Mouse (Mus musculus) urinary bladder, postnatal 14 days (tissue): Measurements from ENCODE around the gene Cdkn2a.
A peak's percentile ranks its signal among the peaks of the same experiment; 100 is the strongest.

Source experiments
- DNase-seq: peaks from one replicate; pipeline ENCODE4 v3.0.0; 2021; ENCODE audit warnings: low spot score

The Cdkn2a gene

DNA sequence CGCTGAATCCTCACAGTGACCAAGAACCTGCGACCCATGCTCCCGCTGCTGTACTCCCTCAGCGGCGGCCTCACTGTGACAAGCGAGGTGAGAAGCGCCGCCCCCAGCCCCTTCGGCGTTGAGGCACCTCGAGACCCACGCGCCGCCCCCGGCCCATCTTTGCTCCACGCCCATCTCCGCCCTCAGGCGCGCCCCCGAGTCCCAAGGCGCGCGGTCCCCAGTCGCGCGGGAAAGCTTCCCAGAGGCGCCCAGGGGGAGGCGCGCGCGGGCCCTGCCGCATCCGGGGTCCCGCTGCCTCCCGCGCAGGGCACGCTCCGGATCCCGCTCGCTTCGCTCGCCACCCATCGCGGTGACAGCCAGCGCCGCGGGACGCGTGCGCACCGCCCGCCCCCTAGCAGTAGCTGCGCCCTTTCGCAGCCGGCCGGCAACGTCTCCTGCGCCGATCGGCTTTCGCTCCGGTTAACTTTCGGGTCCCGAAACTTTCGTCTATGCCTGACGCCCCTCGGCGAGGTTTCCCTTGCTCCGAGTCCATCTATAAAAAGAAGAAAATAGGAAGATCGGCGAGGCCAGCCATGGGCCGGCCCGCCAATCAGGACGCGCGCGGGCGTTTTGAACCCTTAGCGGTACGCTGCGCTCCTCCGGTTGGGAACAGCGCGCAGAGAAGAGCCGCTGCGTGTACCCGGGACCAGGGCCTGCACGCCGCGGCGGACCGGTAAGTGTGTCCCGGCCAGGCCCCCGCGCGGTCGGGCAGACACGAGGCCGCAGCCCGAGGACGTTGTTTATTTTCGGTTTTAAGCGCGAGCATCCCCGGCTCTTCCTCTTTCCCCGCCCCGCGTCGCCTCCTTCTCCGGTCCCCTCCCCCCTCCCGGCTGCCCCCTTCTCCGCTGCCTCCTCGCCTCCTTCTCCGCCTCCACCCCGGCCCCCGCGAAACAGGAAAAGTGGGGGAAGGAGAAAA lies at the start of gene Cdkn2a:
Gene Cdkn2a (minus strand): TSS at position 168 of the 955 bp plus-strand sequence.
- DNase-seq, result peak; percentile 45

DNA sequence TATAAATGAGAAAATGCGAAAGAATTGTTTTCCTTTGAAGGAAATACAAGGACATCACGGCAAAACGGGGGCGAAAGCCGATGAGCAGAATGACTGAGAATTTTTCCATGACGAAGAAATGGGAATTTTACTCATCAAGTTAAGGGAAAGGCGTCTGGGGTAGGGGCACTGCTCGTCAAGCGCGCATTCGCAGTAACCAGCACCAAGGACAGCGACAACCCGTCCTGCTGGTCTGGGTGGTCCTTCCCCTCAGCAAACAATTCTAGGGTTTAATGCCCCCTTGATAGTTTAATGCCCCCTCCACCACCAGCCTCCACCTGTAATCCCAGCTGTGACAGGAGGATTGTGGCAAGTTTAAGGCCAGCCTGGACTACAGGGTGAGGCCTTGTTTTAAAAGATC lies 19.0 kb upstream of the Cdkn2a start:
- DNase-seq, result peak; percentile 15

DNA sequence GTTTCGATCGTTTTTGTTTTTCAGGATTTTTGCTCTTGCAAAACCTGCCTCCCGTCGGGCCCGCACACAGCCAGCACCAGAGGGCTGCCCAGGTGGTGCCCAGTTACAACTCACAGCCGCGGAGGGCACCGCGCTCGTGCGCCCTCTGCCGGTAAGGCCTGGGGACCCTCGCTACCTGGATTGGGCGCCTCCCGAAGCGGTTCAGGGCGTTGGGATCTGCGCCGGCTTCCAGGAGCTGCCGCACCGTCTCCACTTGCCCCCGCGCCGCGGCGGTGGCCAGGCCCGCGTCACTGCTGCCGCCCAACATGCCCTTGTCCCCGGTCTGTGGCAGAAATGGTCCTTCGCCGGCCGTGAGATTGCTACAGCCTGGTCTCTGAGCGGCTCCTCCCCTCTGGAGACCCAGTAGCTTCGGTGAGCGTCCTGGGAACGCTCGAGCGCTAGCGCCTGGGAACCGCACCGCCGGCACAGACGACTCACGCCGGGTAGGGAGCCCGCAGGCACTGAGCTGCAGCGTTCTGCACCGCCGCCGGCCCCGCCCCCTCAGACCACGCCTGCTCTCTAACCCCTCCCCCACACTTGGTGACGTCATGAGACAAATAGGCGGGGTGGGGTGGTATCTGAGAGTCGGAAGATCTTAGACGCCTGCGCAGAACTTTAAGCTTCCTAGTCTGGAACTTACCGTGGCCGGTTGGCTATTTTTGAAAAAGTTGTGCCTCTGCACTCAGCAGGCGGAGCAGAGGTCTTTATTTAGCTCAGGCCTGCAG lies 16.2 kb upstream of the Cdkn2a start, which contains the start of gene Cdkn2b:
Gene Cdkn2b (minus strand): TSS at position 549 of the 764 bp plus-strand sequence.
- DNase-seq, result peak; percentile 97

DNA sequence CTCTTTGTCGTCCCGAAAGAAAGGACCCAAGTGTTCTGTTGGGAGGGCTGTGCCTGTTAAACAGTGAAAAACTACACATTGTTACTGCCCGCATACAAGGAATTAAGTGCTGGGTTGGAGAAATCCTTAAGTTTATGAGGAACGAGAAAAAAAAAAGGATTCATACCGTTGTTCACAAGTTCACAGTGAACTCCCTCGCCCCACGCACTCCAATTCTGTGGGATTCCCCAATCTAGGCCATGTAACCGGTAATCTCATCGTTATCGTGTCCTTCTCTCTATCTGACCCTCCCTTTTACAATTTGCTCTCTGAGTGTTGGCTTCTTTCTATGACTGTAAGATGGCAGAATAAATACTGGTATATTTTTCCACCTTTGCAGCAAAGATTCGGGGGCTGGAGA lies 15.5 kb upstream of the Cdkn2a start:
- no peak for DNase-seq

DNA sequence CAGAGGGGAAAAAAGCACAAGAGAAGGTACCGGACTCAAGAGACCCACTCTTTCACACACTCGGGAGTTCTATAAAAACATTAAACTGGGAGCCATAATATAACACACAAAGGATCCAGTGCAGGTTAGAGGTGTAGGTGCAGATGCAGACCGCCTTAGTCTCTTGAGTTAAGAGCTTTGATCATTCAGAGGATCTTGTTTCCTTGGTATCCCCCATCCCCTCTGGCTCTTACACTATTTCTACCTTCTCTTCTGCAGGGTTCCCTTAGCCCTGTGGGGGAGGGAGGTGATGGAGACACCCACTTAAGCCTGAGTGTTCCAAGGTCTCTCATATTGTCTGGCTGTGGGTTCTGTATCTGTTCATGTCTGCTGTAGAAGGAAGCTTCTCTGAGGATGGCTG lies 13.5 kb upstream of the Cdkn2a start:
- DNase-seq, result no peak

DNA sequence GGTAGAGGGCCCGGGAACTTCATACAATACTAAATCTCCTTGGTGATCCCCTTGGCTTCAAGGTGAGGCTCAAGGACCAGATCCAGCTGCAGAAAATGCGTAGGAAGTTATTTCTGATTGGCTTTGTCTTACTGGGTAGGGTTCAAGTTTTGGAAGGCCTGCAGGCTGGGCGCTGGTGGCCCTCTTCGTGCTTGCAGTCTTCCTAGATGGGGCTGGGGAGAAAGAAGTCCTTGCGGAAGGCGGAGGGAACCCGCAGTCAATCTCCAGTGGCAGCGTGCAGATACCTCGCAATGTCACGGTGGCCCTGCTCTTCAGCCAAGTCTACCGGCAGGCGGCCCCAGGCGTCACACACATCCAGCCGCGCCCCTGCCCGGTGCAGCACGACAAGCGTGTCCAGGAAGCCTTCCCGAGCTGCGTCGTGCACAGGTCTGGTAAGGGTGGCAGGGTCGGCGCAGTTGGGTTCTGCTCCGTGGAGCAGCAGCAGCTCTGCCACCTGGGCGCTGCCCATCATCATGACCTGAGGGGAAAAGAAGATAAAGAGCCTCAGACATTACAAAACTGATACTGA lies 12.4 kb upstream of the Cdkn2a start:
- DNase-seq, result no peak

DNA sequence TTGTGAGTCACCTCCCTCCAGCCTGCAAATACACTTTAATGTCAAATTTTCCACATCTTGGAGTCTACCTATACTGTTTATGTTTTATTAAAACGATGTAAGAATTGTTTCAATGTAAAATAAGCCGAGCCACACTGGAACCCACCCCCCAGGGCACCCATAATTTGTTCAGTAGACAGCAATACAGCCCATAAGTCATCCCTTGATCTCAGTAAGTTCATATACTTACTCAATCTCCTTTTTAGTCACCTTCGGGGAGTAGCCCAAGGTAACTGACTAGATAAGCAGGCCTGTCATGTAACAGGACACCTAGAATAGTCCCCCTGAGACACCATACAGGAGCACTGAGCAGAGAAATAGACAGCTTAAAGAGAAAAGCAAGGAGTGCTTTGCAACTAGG lies 11.2 kb upstream of the Cdkn2a start:
- DNase-seq, result no peak

DNA sequence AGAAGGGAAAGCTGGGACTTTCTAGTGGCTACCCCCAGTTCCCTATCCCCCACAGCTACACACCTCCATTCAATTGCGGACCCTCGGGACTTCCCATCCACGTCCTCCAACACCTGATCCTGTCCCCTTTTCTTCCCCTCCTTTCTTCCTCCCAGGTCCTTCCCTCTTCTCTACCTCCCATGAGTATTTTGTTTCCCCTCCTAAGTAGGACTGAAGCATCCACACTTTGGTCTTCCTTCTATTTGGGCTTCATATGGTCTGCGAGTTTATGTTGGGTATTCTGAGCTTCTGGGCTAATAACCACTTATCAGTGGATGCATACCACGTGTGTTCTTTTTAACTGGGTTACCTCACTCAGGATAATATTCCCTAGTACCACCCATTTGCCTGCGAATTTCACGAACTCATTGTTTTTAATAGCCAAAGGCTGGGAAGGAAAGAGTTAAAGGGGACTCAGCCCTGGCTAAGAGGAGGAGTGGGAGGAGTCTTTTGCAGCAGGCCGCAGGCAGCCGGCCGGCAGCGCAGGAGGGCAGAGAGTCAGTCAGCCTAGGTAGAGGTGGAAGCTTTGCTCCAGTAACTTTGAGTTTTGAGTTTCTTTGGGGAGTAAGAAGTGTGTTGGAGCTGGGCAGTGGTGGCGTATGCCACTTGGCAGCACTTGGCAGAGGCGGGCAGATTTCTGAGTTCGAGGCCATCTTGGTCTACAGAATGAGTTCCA lies 9.0 kb upstream of the Cdkn2a start:
- DNase-seq, result no peak

DNA sequence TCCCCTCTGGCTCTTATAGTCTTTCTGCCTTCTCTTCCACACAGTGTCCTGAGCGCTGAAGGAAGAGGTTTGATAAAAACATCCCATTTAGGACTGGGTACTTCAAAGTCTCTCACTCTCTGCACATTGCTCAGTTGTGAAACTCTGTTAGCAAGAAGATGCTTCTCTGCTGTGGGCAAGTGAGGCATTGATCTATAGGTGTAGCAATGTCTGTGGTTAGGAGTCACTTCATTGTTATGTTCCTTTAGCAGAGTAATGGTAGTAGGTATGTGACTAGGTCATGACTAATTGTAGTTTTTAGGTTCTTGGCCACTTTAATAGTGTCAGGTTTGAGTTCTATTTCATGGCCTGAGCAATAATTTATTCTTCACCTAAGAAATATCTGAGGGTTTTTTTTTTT lies 7.7 kb upstream of the Cdkn2a start:
- no peak for DNase-seq

DNA sequence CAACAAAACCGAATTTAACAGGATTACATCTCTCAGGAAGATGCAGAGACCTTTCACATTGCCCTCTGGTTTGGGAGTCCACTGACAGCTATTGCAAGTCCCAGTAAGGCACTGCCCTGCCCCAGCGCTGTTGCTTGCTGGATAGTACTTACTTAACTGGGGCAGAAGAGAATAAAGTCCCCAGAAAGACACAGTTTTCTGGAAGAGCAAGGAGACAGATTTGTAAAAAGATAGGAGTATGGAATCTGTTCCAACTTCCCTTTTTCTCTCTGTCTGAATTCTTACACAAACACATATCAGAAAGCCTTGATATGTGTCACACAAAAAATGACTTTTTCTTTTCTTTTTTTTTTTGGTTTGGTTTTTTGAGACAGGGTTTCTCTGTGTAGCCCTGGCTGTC lies 5.3 kb upstream of the Cdkn2a start:
- DNase-seq, result no peak

DNA sequence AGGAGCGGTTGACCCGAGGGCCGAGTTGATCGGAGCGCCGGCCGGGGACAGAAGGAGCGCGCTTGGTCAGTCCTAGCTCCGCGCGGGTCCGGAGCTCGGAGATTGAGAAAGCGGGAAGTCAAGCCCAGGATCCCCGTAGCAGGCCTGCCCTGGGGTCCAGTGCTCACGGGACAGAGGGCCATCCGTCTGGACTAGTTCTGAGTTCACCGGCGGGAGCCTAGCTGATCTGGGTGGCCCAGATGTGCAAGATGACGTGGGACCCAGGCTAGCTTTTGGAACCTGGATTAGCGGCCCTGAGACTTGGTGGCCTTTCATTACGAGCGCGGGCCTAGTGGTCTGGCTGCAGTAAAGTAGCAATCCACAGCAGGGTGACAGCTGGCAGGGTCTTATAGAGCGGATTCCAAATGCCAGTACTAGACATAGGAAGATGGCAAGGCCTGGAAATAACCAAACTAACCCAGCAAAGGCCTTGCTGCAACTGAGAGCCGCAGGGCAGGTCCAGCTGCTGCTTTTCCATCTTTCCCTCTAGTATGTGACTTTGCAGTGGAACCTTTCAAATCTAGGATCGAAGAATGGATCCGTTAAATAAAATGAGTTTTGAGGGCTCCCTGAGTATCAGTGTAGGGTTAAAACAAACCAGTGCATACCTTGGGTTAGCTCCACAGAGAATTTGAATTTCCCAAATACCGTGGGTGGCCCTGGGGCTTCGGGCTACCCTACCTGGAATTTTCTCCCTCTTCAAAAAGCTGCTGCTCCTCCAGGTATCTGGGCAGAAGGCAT lies 1.2 kb upstream of the Cdkn2a start:
- DNase-seq, result no peak

DNA sequence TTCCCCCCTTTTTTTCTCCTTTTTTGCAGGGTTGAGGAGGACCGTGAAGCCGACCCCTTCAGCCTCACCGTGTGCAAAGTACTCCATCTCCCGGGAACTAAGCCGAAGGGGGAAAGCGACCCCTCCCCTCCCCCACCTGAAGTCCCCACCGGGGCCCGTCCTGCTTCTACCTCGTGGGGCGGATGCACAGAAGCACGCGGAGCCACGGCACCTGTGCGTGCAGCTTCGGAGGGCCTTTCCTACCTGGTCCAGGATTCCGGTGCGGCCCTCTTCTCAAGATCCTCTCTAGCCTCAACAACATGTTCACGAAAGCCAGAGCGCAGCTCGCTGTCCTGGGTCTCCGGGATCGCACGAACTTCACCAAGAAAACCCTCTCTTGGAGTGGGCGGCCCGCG lies 365 bp downstream of the Cdkn2a start:
- DNase-seq, result no peak

DNA sequence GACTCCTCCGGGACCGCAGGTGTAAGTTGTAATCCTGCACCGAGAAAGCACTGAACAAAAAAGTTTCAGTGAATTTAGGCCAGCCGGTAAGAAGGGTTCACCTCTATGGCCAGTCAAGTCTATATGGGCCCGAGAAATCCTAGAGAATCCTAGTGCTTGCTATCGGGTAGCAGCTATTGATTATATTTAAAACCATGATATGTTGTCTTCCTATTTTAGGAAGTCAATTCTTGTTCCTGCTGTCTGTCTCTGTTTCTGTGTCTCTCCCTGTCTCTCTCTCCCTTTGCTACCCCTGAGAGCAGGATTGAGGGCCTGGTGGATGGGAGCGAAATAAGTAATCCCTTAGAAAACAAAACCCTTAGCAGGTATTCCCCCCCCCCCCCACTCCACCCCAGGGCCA lies 937 bp downstream of the Cdkn2a start:
- no peak for DNase-seq

DNA sequence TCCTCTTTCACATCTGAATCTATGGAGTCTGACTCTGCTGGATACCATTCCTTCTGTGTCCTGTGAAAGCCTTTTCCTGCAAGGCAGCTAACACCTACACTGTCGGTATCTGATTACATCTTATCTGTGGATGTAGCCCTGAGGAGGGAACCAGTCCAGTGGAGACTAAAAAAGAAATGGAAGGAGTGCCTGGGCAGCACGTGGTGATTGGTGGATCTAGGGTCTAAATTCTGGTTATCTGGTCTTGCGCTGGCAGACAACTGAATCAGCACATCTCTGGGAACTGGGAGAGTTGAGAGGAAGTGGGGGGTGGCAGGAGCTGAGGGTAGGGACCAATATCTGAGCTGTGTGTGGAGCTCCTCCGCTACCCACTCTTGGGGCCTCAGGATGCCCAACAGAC lies 5.4 kb downstream of the Cdkn2a start:
- no peak for DNase-seq

DNA sequence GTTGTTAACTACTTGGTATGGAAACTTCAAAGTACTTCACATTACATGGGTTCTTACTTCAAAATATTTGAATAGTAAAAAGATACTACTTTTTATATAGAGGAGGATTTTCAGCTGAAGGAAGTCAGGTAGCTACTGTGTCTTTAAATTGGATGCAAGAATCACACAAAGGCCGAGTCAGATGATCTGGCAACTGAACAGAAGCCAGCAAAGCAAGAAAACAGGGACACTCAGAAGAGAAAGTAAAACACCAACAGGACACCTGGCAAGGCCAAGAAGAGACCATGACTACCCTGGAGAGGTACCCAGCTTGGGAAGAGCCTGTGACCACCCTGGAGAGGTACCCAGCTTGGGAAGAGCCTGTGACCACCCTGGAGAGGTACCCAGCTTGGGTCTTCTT lies 7.9 kb downstream of the Cdkn2a start:
- DNase-seq, result no peak

DNA sequence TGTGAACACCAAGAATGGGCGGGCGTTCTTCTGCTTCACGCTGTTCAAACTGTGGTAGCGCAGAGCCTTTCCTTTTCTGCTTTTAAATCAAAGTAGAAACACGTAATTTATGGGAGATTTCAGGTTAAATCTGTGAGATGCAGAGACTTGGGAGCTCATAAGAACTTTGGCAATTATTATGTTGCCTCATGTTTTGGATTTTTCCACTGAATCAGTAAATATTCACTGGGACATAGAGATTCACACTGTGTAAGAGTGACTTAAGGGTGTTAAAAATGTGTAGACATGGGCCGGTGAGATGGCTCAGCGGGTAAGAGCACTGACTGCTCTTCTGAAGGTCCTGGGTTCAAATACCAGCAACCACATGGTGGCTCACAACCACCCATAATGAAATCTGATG lies 8.8 kb downstream of the Cdkn2a start:
- DNase-seq, result no peak

DNA sequence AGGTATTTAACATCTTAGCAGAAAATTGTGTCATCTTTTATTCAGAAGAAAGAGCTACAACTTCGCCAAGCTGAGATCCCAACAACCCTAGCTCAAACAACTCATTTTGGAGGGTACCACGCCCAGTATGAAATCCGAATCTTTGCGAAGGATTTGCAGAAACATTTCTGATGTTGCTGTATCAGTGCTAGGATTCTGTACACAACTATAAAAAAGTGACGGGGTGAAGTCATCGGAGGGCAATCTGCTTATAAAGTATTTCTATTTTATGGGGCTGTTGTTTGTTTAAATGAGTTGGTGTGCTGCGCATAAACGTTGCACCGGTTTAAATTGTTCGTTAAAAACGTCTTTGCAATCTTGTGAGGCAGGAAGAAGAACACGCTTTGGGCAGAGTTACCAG lies 11.8 kb downstream of the Cdkn2a start:
- DNase-seq, result no peak

DNA sequence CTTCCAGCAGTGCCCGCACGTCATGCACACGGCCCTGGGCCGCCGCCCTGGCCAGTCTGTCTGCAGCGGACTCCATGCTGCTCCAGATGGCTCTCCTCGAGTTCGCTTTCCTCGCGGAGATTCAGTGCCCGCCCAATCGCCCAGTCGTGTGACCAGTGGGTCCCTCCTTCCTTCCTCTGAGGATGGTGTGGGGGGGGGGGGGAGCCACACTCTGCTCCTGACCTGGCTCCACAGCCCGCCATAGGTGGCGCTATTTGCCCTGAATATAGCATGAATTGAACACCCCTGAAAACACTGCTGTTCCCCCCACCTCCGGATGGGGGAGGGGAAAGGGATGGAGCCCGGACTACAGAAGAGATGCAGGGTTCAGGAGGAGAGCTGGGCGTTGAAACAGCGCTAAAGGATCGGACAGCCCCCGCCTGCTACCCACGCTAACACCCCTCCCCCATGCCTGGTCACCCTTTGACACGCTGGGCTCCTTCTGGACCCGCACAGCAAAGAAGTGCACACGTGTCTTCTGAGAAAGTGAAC lies 12.4 kb downstream of the Cdkn2a start:
- peak; percentile 6 for DNase-seq

DNA sequence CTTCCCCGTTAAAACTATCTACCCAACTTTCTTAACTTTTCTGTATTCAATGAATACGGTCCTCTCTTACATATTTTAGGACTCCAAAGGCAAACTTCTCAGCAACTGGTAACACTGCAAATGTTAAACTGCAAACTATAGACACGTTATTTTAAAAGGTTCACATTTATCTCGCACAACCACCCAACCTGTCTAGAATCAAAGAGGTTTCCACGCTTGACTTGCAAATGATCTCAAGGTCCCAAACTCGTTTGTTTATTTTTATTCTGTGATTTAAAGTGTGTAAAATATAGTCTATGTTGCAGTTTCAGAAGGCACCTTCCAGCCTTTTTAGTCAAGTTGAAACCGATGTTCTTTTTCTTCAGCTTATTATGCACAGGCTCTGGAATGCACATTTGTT lies 13.2 kb downstream of the Cdkn2a start:
- no peak for DNase-seq

DNA sequence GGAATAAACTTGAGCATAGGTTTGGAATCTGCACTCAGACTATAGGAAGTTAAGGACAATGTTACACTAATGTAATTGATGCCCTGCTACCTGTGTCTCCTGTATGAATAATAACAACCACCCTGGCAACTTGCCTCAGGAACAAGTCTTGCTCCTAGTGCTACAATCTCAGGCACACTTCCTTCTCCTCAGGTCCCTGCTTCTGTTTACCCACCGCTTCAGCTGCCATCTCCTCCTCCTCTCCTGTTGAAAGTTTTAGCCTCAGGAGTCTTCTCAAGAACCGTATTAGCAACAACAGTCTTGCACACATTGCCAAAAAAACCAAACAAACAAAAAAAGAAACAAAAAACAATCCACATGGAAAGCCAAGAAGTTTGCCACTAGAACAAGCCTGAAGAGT lies 14.8 kb downstream of the Cdkn2a start:
- DNase-seq, result no peak

DNA sequence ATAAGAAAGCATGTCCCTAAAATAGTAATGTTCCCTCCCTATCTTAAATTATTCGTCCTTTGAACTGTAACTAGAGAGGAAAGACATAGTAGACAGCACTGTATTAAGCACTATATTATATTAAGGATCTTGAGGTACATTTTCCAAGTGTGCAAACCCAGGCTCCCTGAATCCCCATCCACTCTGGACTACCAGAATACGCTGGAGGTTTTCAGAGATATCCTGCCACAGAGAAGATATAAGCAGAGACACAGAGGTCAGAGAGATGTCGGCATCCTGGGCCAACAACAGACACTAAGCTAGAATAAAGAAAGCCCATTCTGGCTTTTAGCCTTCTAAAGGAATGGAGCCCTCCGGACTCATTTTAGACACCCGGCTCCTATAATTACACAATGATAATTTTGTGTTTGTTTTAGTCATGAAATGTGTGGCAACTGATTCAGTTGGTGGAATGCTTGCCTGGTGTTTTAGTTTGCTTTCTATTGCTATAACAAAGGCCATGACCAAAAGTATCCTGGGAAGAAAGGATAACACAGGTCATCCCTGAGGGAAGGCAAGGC lies 17.0 kb downstream of the Cdkn2a start:
- no peak for DNase-seq
